11 mouse cellular contexts compared by ENCODE assay signal in the genomic region with DNA sequence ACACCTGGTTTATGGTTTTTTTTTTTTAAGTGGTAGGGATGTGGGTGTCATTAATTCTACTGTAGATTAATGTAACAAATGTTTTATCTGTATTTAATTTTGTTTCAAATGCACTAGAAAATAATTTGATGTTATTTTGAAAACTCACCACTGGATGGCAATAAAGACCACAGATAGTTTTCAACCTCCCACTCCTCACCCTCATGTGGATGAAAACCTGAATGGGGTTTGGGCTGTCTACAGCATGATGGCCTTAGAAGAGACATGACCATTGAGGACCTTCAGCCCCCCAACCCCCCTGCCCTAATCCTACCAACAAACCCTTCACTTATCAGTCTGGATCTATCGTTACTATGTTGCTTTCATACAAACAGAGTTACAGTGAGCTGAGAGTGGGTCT. TPM values are rescaled to one million over a fixed set of nuclear protein-coding genes. Genes with fewer than 3 reads are reported as not detected.
A peak's percentile ranks its signal among the peaks of the same experiment; 100 is the strongest.
DNase-seq lines count a peak whose midpoint lies in the region; ATAC-seq and TF ChIP-seq lines count a peak whose summit lies in the region.
"Had no signal": no experiment of that assay in that cellular context is flagged by ENCODE, and none has a peak within 500 bp of the region (broad histone marks: within the 10 kb centered on the region; RNA-seq: fewer than 3 reads in every experiment).

No protein-coding gene starts in this region.

- no peak overlapping the region for H3K9ac ChIP-seq in midbrain, embryonic 15.5 days

- H3K9me3 ChIP-seq in midbrain, embryonic 15.5 days, result no peaks in the 10 kb centered on the region

- no peaks in the 10 kb centered on the region for H3K4me1 ChIP-seq in midbrain, embryonic 15.5 days

- TF ChIP-seq CTCF in layer of hippocampus, adult 2 months (conservative IDR thresholded peaks at IDR 0.05), result peak; percentile 75
- TF ChIP-seq CTCF in brain, embryonic 14.5 days (IDR thresholded peaks at IDR 0.05; ENCODE audit: borderline replicate concordance, extremely low read depth, insufficient read depth, insufficient read length), result peak; percentile 19; the same call in 1 of the 2 replicates

- peak; percentile 19 to 27 for DNase-seq in cerebellum, postnatal 14 days
- DNase-seq in layer of hippocampus, adult 2 months (ENCODE audit: low spot score in 2 of 2), result peak in 1 of 2 experiments; percentile 18
- DNase-seq in layer of hippocampus, adult 8-10 months (ENCODE audit: low spot score in 2 of 2), result no peak
- DNase-seq in brain, embryonic 14.5 days (ENCODE audit: low read depth), result peak; percentile 73
- no peak for DNase-seq in ovary, postnatal 36 days (ENCODE audit: low spot score)
- no peak for DNase-seq in spleen, postnatal 10 days (ENCODE audit: low spot score in 2 of 2)
- DNase-seq: B cell, adult 2 months; kidney, adult 18-20 months had no signal

- no peak for TF ChIP-seq POLR2A in brain, embryonic 14.5 days (IDR thresholded peaks at IDR 0.05; ENCODE audit: borderline replicate concordance, extremely low read depth, insufficient read depth, insufficient read length, poor library complexity, severe bottlenecking)

- no peaks in the 10 kb centered on the region for H3K27me3 ChIP-seq in midbrain, embryonic 15.5 days (replicated peaks)

- H3K4me3 ChIP-seq in layer of hippocampus, adult 2 months, result no peak overlapping the region
- H3K4me3 ChIP-seq in midbrain, embryonic 15.5 days, result no peak overlapping the region

- 62% methylated on average over 1 of the region's 1 CpGs for WGBS in midbrain, embryonic 15.5 days

- ATAC-seq in cerebellum, adult (ENCODE audit: insufficient number of reproducible peaks, low FRiP score, low TSS enrichment), result no peak
- ATAC-seq in midbrain, embryonic 15.5 days (replicated peaks), result peak; percentile 83

- H3K4me2 ChIP-seq in midbrain, embryonic 15.5 days, result no peak overlapping the region
- H3K4me2 ChIP-seq: liver, embryonic 11.5 days had no signal

- no peak overlapping the region for H3K27ac ChIP-seq in layer of hippocampus, adult 2 months
- no peak overlapping the region for H3K27ac ChIP-seq in midbrain, embryonic 15.5 days

- H3K36me3 ChIP-seq in midbrain, embryonic 15.5 days (replicated peaks), result no peaks in the 10 kb centered on the region

RNA-seq across cellular contexts. Expression of a gene that starts 42.1 kb away (rescaled TPM):
- total RNA-seq in layer of hippocampus, adult 2 months (2021), result 10 to 100 TPM; 39.8 to 41.3 TPM
- total RNA-seq in layer of hippocampus, adult 8-10 months (2022), result 10 to 100 TPM; 38.6 to 63.2 (median 46.6) TPM
- polyA plus RNA-seq in brain, embryonic 14.5 days (2012; rRNA removed), result 24.1 and 29.3 TPM in 2 replicates
- 30.1 and 30.9 TPM in 2 replicates for polyA plus RNA-seq in midbrain, embryonic 15.5 days (2015; fragmentation: Nextera tagmentation; extraction: Ambion mirVana)

Comparison
In these comparisons a context has a peak if more than half of its experiments do, and no peak if none do; other contexts are left out.
1. DNase-seq: peak in cerebellum, postnatal 14 days (2 of 2) and brain, embryonic 14.5 days (single experiment); none in layer of hippocampus, adult 8-10 months (0 of 2), ovary, postnatal 36 days (single experiment) and spleen, postnatal 10 days (0 of 2).